Mouse (Mus musculus) heart, embryonic 13.5 days (tissue): ENCODE measurements around the gene Sf3a2. TPM values are rescaled to one million over a fixed set of nuclear protein-coding genes. Genes with fewer than 3 reads are reported as not detected.

Experiments
- ATAC-seq: fragments of 200-750 bp; cut with Nextera tagmentation; 2 replicates; pipeline ENCODE4 v1.8.0; 2017; ENCODE audit warnings: moderate TSS enrichment; ENCODE audit not compliant: insufficient number of reproducible peaks, low FRiP score, low TSS enrichment; ENCODE audit errors: extremely low read depth
- H3K27ac ChIP-seq: fragments of 300-500 bp; sonication (generic); replicated peaks from 2 replicates; pipeline ENCODE4 v1.5.1; 2015; ENCODE audit warnings: moderate library complexity, mild to moderate bottlenecking, inconsistent platforms
- H3K27me3 ChIP-seq: fragments of 300-500 bp; sonication (generic); replicated peaks from 2 replicates; pipeline ENCODE4 v1.6.1; 2015; ENCODE audit warnings: mild to moderate bottlenecking, inconsistent platforms
- H3K36me3 ChIP-seq: fragments of 300-500 bp; sonication (generic); 2 replicates; pipeline ENCODE4 v1.6.1; 2015; ENCODE audit warnings: mild to moderate bottlenecking, inconsistent platforms
- H3K4me1 ChIP-seq: fragments of 300-500 bp; sonication (generic); 2 replicates; pipeline ENCODE4 v1.6.1; 2015; ENCODE audit warnings: inconsistent platforms
- H3K4me2 ChIP-seq: fragments of 300-500 bp; sonication (generic); 2 replicates; pipeline ENCODE4 v1.6.1; 2015; ENCODE audit warnings: inconsistent platforms, mild to moderate bottlenecking, moderate library complexity
- H3K4me3 ChIP-seq: fragments of 300-500 bp; sonication (generic); 2 replicates; pipeline ENCODE4 v1.5.1; 2015; ENCODE audit warnings: moderate library complexity, mild to moderate bottlenecking, inconsistent platforms
- H3K9ac ChIP-seq: fragments of 300-500 bp; sonication (generic); 2 replicates; pipeline ENCODE4 v1.6.1; 2015; ENCODE audit warnings: inconsistent platforms, mild to moderate bottlenecking, moderate library complexity
- H3K9me3 ChIP-seq: fragments of 300-500 bp; sonication (generic); 2 replicates; pipeline ENCODE4 v1.6.1; 2016; ENCODE audit warnings: inconsistent platforms
- WGBS: fragments of 180-500 bp; shearing (Covaris S2); methylation state at CpG from one replicate; pipeline ENCODE4 v1.1.7; 2015; ENCODE audit warnings: mixed read lengths; 5-methylcytosine and 5-hydroxymethylcytosine counted together
- polyA plus RNA-seq: library from polyadenylated mRNA; unstranded; fragments of >200 nt; fragmentation: Nextera tagmentation; extraction: Ambion mirVana; gene quantifications from 2 replicates; pipeline ENCODE4 v1.2.1, GENCODE M21; 2015

The Sf3a2 gene
- polyA plus RNA-seq, 1 experiment from 2014 or later: 53.4 TPM

DNA sequence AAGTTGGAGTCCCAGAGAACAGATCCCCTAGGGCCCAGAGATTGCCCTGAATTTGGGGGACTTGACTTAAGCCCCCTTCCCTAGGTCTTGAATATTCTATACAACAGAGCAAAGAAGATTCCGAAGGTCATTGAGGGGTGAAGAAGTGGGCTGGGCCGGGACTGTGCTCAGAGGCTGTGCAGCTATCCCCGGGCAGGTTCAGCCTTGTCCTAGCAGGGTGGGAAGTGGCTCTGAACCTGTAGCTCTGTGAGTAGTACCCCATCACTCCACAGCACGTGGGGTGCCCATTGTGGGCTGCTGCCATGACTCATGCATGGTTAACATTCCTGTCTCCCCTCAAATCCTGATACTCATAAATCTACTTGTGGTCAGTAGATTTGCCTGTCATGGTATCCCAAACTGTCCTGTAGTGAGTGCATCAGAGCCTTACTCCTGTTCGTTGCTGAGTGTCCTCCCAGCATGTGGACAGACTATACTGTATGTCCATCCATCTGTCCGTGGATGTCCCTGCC, 21.6 kb upstream of the Sf3a2 start:
- 77% methylated on average over 6 of the region's 6 CpGs for WGBS
- no peak overlapping the region for H3K4me3 ChIP-seq
- no peaks in the 10 kb centered on the region for H3K27me3 ChIP-seq
- peak overlapping the region; percentile 76 for H3K27ac ChIP-seq
- H3K9ac ChIP-seq: peak overlapping the region; percentile 71
- H3K4me1 ChIP-seq: peaks cover 52% of the 10 kb centered on the region
- no peak for ATAC-seq
- no peaks in the 10 kb centered on the region for H3K9me3 ChIP-seq
- H3K36me3 ChIP-seq: peaks cover 95% of the 10 kb centered on the region
- no peak overlapping the region for H3K4me2 ChIP-seq

DNA sequence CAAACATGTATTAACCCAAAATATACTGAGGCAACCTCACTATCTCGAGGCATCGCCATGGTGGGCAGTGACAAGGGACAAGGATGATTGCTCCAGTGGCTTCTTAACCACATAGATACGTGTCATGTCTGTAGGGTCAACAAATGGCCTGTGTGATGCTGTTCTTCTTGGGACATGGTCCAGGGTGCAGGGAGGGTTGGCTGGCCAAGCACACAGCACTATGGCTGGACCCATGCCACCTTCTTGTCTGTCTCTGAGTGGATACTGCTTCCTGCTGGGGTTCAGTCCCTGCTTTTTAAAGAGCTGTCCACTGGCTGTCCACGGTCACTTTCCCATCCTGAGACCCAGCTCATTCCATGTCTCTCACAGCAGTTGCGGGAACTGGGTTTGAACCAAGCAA, 20.9 kb upstream of the Sf3a2 start:
- Histone ChIP-seq H3K9me3 (no peaks in the 10 kb centered on the region), H3K27me3 (no peaks in the 10 kb centered on the region), H3K4me3 (no peak overlapping the region), H3K27ac (no peak overlapping the region), H3K9ac (no peak overlapping the region), H3K36me3 (peaks cover 95% of the 10 kb centered on the region), H3K4me2 (no peak overlapping the region), H3K4me1 (peaks cover 50% of the 10 kb centered on the region)
- ATAC-seq: no peak
- WGBS: 89% methylated on average over 5 of the region's 5 CpGs

DNA sequence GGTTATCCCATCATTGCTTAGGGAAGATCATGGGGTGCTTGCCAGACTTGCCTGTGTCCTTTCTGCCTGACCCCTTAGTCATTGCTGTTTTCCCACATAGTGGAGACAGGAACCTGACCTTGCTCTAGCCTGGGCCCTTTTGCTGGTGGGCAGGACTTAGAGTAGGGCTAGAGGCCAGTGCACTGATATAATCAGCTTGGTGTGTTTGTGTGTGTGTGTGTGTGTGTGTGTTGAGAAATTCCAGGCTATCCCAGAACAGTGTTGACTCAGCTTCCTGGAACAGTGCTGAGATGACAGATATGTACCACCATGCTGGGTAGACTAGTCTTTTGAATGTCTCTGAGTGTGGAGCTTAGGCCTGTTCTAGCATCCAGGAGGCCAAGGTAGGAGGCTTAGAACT, 18.4 kb upstream of the Sf3a2 start:
- H3K9ac ChIP-seq: no peak overlapping the region
- H3K4me1 ChIP-seq: peaks cover 25% of the 10 kb centered on the region
- H3K27ac ChIP-seq: no peak overlapping the region
- no peak for ATAC-seq
- H3K36me3 ChIP-seq: peaks cover 99% of the 10 kb centered on the region
- H3K4me3 ChIP-seq: no peak overlapping the region
- H3K4me2 ChIP-seq: no peak overlapping the region
- H3K9me3 ChIP-seq: no peaks in the 10 kb centered on the region
- H3K27me3 ChIP-seq: no peaks in the 10 kb centered on the region

DNA sequence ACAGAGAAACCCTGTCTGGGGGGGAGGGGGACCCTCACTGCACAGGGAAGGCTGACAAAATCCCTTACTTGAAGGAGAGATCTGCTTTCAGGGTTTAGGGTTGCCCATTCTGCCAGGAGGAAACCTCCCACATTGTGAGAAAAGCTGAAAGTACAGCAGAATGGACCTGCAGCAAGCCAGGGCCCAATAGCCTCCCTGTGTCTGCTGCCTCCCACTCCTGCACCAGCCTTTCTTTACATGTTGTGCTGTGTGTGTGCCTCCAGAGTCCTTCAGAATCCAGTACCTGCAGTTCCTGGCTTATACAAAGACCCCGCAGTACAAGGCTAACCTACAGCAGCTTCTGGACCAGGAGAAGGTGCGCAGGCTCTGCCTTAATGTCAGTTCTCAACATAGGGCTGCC, 13.7 kb upstream of the Sf3a2 start:
- Histone ChIP-seq H3K4me3 (no peak overlapping the region), H3K36me3 (peaks cover 100% of the 10 kb centered on the region), H3K9me3 (no peaks in the 10 kb centered on the region), H3K27ac (no peak overlapping the region), H3K27me3 (no peaks in the 10 kb centered on the region), H3K4me2 (no peak overlapping the region), H3K4me1 (no peaks in the 10 kb centered on the region), H3K9ac (no peak overlapping the region)
- ATAC-seq: no peak
- WGBS: 98% methylated on average over 2 of the region's 2 CpGs

DNA sequence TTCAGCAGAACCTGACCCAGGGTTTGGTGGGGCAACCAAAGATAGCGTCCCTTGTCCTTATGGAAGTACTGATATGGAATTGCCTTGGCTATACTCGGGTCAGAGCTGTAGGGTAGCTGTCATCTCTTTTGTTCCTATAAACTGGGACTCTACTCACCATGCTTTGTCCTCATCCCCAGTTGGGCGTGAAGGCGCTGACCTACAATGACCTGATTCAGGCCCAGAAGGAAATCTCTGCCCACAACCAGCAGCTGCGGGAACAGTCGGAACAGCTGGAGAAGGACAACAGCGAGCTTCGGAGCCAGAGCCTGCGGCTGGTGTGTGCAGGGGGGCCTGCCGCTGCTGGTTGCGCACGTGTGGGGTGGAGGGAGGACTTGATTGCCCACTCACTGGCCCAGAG, 13.1 kb upstream of the Sf3a2 start:
- Histone ChIP-seq H3K4me1 (no peaks in the 10 kb centered on the region), H3K27me3 (no peaks in the 10 kb centered on the region), H3K9ac (no peak overlapping the region), H3K4me3 (no peak overlapping the region), H3K4me2 (no peak overlapping the region), H3K9me3 (no peaks in the 10 kb centered on the region), H3K36me3 (peaks cover 100% of the 10 kb centered on the region), H3K27ac (no peak overlapping the region)
- ATAC-seq: no peak
- 86% methylated on average over 12 of the region's 12 CpGs for WGBS

DNA sequence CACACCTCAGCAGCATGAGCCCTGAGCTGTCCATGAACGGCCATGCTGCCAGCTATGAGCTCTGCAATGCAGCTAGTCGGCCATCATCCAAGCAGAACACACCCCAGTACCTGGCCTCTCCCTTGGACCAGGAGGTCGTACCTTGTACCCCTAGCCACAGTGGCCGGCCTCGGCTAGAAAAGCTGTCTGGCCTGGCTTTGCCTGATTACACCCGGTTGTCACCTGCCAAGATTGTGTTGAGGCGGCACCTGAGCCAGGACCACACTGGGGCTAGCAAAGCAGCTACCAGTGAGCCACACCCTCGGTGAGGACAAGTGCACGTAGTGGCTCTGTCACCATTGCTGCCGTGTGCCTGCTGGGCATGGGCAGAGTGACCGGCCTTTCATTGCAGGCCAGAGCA, 12.0 kb upstream of the Sf3a2 start:
- peaks cover 100% of the 10 kb centered on the region for H3K36me3 ChIP-seq
- H3K9ac ChIP-seq: no peak overlapping the region
- ATAC-seq: no peak
- H3K9me3 ChIP-seq: no peaks in the 10 kb centered on the region
- no peak overlapping the region for H3K27ac ChIP-seq
- peaks cover 8% of the 10 kb centered on the region for H3K4me1 ChIP-seq
- H3K27me3 ChIP-seq: no peaks in the 10 kb centered on the region
- no peak overlapping the region for H3K4me2 ChIP-seq
- 89% methylated on average over 11 of the region's 11 CpGs for WGBS
- H3K4me3 ChIP-seq: no peak overlapping the region

DNA sequence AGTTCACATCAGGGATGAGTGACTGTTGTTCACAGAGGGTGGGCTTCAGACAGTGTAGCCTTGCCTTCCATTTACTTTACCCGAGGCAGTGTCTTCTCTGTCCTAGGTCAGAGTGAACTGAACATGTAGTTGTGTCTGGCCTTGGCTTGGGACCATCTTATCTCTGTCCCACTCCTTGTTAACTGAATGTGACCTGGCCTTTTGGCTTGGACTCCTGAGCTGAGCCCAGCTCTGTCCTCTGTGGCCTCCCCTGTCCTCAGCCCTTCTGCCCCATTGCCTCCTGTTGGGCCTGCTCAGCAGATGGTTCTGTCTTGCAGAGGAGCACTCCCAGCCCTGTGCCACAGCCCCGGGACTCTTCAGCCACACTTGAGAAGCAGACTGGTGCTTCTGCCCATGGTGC, 10.5 kb upstream of the Sf3a2 start:
- H3K4me1 ChIP-seq: peaks cover 24% of the 10 kb centered on the region
- ATAC-seq: no peak

DNA sequence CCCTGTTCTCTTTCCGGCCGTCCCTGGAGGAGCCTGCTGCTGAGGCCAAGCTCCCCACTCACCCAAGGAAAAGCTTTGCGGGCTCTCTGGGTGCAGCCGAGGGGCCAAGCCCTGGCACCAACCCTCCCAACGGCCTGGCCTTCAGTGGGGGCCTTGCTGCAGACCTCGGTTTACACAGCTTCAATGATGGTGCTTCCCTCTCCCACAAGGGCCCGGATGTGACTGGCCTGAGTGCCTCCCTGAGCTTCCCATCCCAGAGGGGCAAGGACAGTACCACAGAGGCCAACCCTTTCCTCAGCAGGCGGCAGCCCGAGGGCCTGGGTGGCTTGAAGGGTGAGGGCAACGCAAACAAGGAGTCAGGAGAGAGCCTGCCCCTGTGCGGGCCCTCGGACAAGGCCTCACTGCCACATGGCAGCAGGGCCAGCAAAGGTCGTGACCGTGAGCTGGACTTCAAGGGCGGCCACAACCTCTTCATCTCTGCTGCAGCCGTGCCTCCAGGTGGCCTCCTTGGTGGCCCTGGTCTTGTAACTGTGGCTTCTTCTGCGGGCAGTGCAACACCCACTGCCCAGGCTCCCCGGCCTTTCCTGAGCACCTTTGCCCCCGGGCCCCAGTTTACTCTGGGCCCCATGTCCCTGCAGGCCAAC, 7.1 kb upstream of the Sf3a2 start:
- no peaks in the 10 kb centered on the region for H3K9me3 ChIP-seq
- H3K27me3 ChIP-seq: no peaks in the 10 kb centered on the region
- peaks cover 100% of the 10 kb centered on the region for H3K36me3 ChIP-seq
- H3K4me3 ChIP-seq: no peak overlapping the region
- peaks cover 26% of the 10 kb centered on the region for H3K4me1 ChIP-seq
- 78% methylated on average over 19 of the region's 19 CpGs for WGBS
- H3K9ac ChIP-seq: peak overlapping the region; percentile 55
- H3K4me2 ChIP-seq: no peak overlapping the region
- H3K27ac ChIP-seq: peak overlapping the region; percentile 78
- ATAC-seq: no peak

More for the DNA sequence above, 10.5 kb upstream of the Sf3a2 start:
- 75% methylated on average over 2 of the region's 2 CpGs for WGBS
- H3K9ac ChIP-seq: no peak overlapping the region
- no peaks in the 10 kb centered on the region for H3K9me3 ChIP-seq
- no peak overlapping the region for H3K27ac ChIP-seq
- no peaks in the 10 kb centered on the region for H3K27me3 ChIP-seq
- H3K36me3 ChIP-seq: peaks cover 100% of the 10 kb centered on the region
- no peak overlapping the region for H3K4me2 ChIP-seq
- no peak overlapping the region for H3K4me3 ChIP-seq

DNA sequence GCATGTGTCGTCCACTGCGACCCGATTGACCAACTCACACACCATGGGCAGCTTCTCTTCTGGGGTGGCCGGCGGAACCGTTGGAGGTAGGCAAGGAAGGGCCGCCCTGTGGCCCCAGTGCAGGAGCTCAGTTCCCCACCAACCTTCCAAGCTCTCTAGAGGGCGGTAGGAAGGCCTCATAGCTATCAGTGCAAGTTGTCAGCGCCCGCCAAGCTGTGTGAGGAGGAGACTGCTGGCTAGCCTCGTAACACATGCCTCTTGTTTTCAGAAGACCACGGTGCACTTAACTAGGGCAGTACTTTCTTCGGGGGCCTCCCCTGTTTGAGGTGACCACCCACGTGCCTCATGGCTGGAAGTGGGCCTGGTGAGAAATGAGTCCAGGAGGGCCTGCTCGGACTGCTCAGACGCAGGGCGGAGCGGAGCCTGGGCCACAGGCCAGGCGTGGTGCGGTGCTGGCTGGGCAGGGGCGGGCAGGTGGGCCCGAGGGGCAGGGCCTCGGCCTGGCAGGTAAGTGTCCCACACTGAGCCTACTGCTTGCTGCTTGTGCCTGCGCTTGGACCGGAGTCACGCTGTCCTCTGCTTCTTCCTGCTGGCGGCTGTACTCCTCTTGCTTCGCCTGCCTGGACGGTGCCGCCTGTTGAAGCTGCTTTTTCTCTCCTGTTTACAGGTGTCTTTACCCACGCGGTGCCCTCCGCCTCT, 6.4 kb upstream of the Sf3a2 start:
- Histone ChIP-seq H3K9me3 (no peaks in the 10 kb centered on the region), H3K27ac (peak overlapping the region; percentile 78), H3K4me2 (peak overlapping the region; percentile 18; the same call in 1 of the 2 replicates), H3K9ac (peak overlapping the region; percentile 55), H3K4me1 (peaks cover 29% of the 10 kb centered on the region), H3K36me3 (peaks cover 100% of the 10 kb centered on the region), H3K4me3 (no peak overlapping the region), H3K27me3 (no peaks in the 10 kb centered on the region)
- ATAC-seq: peak; percentile 45; the same call in 1 of the 2 replicates
- WGBS: 55% methylated on average over 33 of the region's 33 CpGs

DNA sequence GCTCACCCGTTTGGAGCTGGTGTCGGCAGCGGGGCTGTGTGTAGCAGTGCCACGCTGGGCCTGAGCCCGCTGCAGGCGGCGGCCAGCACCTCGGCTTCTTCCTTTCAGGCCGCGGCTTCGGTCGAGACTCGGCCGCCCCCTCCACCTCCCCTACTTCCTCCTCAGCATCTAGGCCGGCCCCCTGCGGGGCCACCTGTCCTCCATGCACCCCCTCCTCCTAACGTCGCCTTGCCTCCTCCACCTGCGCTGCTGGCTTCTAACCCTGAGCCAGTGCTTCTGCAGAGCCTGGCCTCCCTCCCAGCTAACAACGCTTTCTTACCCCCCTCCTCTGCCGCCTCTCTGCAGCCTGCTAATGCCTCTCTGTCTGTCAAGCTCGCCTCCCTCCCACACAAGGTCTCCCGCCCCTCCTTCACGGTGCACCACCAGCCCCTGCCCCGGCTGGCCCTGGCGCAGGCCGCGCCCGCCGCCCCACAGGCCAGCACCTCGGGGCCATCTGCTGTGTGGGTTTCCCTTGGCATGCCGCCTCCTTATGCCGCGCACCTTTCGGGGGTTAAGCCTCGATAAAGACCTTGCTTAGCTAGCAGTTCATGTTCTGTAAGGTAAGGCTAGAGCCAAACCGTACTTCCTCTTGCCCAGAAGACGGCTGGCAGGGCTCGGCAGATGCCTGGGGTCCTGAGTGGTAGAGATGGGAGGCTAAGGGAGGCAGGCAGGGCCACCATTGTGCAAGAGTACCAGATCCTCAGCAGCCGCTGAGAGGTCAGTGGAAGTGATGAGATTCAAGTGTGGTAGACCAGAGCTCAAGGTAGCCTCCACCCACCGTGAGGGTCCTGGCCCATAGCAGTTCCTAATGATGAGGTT, 5.6 kb upstream of the Sf3a2 start:
- Histone ChIP-seq H3K27me3 (no peaks in the 10 kb centered on the region), H3K9ac (peak overlapping the region; percentile 55), H3K4me3 (no peak overlapping the region), H3K4me2 (peak overlapping the region; percentile 18; the same call in 1 of the 2 replicates), H3K27ac (peak overlapping the region; percentile 78), H3K36me3 (peaks cover 93% of the 10 kb centered on the region), H3K4me1 (peaks cover 37% of the 10 kb centered on the region), H3K9me3 (no peaks in the 10 kb centered on the region)
- WGBS: 72% methylated on average over 41 of the region's 41 CpGs
- ATAC-seq: no peak

DNA sequence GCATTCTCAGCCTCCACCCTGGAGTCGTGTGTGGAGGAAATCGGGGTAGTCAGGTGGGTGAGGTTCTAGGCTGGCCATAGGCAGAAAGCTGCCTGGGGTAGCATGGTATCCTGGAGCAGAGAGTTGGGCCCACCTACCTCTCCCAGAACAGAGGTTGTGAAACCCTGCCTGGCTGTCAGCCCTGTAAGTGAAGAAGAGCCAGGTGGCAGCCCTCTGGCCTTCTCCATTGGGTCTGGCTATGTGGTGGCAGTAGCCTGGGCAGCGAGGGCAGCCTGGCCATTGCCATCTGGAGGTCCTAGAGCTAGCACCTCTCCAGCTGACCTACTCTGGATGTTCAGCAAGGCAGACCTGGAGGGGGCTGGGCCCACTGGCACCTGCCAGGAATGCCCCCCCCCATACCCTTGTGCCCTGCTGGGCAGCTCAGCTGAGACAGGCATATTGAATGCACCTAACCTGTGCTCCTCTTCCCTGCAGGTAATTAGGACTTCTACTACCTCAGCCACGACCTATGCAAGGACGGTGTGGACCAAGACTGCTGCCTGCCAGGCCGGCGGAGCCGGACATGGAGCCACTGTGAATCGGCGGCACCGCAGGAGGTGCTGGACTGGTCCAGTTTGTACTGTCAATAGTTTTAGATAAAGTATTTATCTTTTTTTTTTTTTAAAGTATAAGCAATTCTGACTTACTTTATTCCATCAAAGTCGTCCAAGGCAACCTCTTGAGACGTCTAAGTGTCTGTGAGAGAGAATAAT, 4.8 kb upstream of the Sf3a2 start:
- Histone ChIP-seq H3K27me3 (no peaks in the 10 kb centered on the region), H3K9ac (0 out of 2 replicates have a peak overlapping the region, but pooled peaks have one; percentile 5), H3K27ac (no peak overlapping the region), H3K36me3 (peaks cover 85% of the 10 kb centered on the region), H3K4me2 (no peak overlapping the region), H3K4me1 (peaks cover 37% of the 10 kb centered on the region), H3K9me3 (no peaks in the 10 kb centered on the region), H3K4me3 (no peak overlapping the region)
- no peak for ATAC-seq
- 92% methylated on average over 13 of the region's 13 CpGs for WGBS
